Mouse (Mus musculus) small intestine, adult 2 months (tissue): Measurements from ENCODE around the gene Pttg1.

Experiments
- CTCF ChIP-seq: fragments of 200-500 bp; IDR thresholded peaks from 2 replicates; pipeline ENCODE4 v1.5.1; 2012; ENCODE audit warnings: low read depth, mild to moderate bottlenecking, control low read depth, inconsistent platforms, low read length, moderate library complexity, mixed read lengths; ENCODE audit not compliant: insufficient replicate concordance, insufficient read length; ENCODE audit errors: extremely low read depth
- POLR2A ChIP-seq: fragments of 200-500 bp; IDR thresholded peaks from 2 replicates; pipeline ENCODE4 v1.6.1; 2012; ENCODE audit warnings: low read depth, mild to moderate bottlenecking, control low read depth, inconsistent platforms, low read length, moderate library complexity

- TF ChIP-seq CTCF, result no peak
- no peak for TF ChIP-seq POLR2A
Measured at GRCm38 (mm10) chr11:43410291-43410690, 15.8 kb downstream of the Pttg1 start.
